Mouse (Mus musculus): ENCODE results near the gene Raet1e. TPM values are rescaled to one million over a fixed set of nuclear protein-coding genes. Genes with fewer than 3 reads are reported as not detected.
"Not testable (repeated sequence)": the region's sequence is repeated elsewhere in the genome, so short reads cannot be mapped to it uniquely, and the experiment has no call there.

Gene Raet1e
- total and polyA plus RNA-seq, 2 experiments, result 2.4 to 6.5 TPM

DNA sequence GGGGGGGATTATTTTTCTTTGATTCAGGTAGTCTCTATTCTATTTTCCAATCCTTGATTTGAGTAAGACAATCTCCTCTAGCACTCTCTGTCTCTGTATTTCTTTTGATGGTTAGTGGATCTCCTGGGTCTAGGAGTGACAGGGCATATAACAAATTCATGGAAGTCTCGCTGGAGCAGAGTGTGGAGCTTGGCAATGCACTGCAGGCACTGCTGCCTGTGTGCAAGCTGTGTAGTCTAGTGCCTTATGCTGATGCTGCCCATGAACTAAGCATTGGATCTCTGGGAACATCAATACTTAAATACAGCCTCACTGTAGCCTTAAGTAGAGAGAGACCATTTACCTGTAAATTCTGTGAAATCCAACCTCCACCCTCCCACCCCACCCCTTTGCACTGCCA is 48.1 kb downstream of the Raet1e start:
- not testable (repeated sequence) for H3K36me3 ChIP-seq (ENCODE audit: control insufficient read depth, insufficient read depth, low read length); H3K79me2 ChIP-seq (ENCODE audit: control insufficient read depth, insufficient read depth, low read length); H3K27ac ChIP-seq (replicated peaks; ENCODE audit: insufficient read depth, low read depth, low read length); H3K27me3 ChIP-seq (ENCODE audit: control insufficient read depth, insufficient read depth, low read length); H3K4me1 ChIP-seq (ENCODE audit: control insufficient read depth, insufficient read depth, low read length); H3K4me3 ChIP-seq (ENCODE audit: insufficient read depth, low read depth, low read length); H3K9ac ChIP-seq (ENCODE audit: low read depth, low read length); DNase-seq (ENCODE audit: extremely low read depth, low read depth, low spot score)
- 74% methylated on average over 1 of the region's 1 CpGs for WGBS

DNA sequence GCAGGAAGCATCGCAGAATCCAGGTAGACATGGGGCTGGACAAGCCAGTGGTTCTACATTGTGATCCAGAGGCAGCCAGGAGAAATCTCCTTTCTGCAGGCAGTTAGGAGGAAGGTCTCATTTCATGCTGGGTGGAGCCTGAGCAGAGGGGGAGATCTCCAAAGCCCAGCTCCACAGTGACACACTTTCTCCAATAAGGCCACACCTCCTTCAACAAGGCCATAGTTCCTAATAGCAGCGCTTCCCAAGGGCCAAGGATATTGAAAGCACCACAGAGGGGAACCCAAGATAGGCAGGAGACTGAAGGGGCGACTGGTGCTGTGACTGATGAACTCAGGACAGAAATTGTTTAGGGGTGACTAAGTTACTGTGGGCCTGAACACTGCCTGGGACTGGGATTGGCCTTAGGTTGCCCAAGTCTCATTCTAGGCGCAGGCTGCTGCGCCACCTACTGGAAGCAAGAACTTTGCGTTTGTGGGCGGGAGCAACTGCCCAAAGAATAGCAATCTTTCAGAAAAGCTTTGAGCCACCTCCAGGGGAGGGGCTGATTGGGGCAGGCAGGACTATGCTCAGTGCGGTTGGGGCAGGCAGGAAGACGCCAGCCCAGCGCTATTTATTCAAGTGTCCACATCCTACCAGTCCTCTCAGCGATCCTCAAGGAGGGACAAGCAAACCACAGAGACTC is 53.8 kb downstream of the Raet1e start:
- WGBS, result 3% methylated on average over 9 of the region's 11 CpGs
- H3K36me3 ChIP-seq (ENCODE audit: control insufficient read depth, insufficient read depth, low read length); H3K27ac ChIP-seq (replicated peaks; ENCODE audit: insufficient read depth, low read depth, low read length); H3K4me3 ChIP-seq (ENCODE audit: insufficient read depth, low read depth, low read length); H3K79me2 ChIP-seq (ENCODE audit: control insufficient read depth, insufficient read depth, low read length); DNase-seq (ENCODE audit: extremely low read depth, low read depth, low spot score); H3K27me3 ChIP-seq (ENCODE audit: control insufficient read depth, insufficient read depth, low read length); H3K4me1 ChIP-seq (ENCODE audit: control insufficient read depth, insufficient read depth, low read length); H3K9ac ChIP-seq (ENCODE audit: low read depth, low read length): not testable (repeated sequence)
- peak; percentile 56 for TF ChIP-seq CTCF (IDR thresholded peaks at IDR 0.05; ENCODE audit: low read depth, low read length)

DNA sequence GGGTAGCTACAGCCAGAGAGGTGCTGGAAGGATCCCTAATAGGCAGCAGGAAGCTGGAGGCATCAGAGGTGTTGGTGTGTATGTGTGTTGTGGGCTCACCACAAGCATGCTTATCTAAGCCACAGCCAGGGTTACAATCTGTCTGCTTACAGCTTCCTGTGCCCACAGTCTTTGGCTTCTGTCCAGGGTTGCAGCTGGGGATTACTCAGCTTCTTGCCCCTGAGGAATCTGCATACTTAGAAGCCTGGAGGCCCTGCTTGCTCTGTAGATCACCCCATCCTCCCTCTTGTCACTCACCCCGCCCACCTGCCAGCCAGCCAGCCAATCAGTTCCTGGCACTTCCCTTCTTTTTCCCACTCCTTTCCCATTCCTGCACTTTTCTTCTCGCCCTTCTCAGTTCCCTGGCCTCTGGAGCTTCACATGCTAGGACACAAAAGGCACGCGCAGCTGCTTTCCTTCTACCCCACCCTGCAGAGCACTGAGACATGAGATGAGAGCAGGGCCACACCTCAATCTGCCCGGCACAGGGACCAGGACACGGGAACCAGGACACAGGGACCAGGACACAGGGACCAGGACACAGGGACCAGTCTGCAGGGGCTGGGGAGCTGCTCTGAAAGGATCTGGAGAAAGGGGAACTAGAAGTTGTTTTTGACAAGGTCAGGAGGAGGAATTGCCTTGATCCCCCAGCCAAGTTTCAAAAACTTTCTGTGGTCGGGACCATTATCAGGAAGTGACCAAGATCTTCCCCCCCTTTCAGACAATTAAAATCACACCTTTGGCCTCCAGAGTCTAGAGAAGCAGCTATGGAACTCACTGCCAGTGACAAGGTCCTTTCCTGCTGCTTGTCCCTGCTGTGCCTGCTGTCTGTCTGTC is 65.3 kb downstream of the Raet1e start:
- not testable (repeated sequence) for DNase-seq (ENCODE audit: extremely low read depth, low read depth, low spot score); H3K79me2 ChIP-seq (ENCODE audit: control insufficient read depth, insufficient read depth, low read length); H3K9ac ChIP-seq (ENCODE audit: low read depth, low read length); H3K27me3 ChIP-seq (ENCODE audit: control insufficient read depth, insufficient read depth, low read length); H3K4me3 ChIP-seq (ENCODE audit: insufficient read depth, low read depth, low read length); H3K27ac ChIP-seq (replicated peaks; ENCODE audit: insufficient read depth, low read depth, low read length); H3K4me1 ChIP-seq (ENCODE audit: control insufficient read depth, insufficient read depth, low read length); H3K36me3 ChIP-seq (ENCODE audit: control insufficient read depth, insufficient read depth, low read length)
- WGBS, result no CpG with 5 or more reads among the region's 7 CpGs

DNA sequence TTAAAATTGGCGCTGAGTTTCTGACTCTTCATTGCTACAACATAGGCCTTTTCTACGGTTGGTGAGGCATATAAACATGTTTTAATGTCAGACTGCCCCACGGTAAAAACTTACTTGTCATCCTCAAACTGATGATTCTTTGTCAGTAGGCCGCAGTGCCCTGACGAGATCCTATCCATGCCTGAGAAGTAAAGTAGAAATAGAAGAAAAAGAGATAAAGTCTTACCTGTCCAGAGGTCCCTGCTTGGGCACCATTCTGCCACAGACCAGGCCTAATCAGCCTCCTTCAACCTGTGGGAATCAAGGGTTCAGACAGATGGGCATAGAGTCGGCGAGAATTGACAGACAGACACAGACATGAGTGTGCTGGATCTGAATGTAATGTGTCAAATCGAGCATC is 106.7 kb downstream of the Raet1e start:
- no peaks in the 10 kb centered on the region for H3K79me2 ChIP-seq (ENCODE audit: control insufficient read depth, insufficient read depth, low read length)
- no peaks in the 10 kb centered on the region for H3K36me3 ChIP-seq (ENCODE audit: control insufficient read depth, insufficient read depth, low read length)
- no peaks in the 10 kb centered on the region for H3K27me3 ChIP-seq (ENCODE audit: control insufficient read depth, insufficient read depth, low read length)
- no peak overlapping the region for H3K27ac ChIP-seq (replicated peaks; ENCODE audit: insufficient read depth, low read depth, low read length)
- TF ChIP-seq CTCF (IDR thresholded peaks at IDR 0.05; ENCODE audit: low read depth, low read length) (no peak), POLR2A (IDR thresholded peaks at IDR 0.05; ENCODE audit: extremely low read depth, insufficient read depth, low read length) (no peak)
- H3K4me1 ChIP-seq (ENCODE audit: control insufficient read depth, insufficient read depth, low read length), result no peaks in the 10 kb centered on the region
- WGBS, result 94% methylated on average over 8 of the region's 8 CpGs
- DNase-seq (ENCODE audit: extremely low read depth, low read depth, low spot score), result no peak
- H3K4me3 ChIP-seq (ENCODE audit: insufficient read depth, low read depth, low read length), result no peak overlapping the region
- H3K9ac ChIP-seq (ENCODE audit: low read depth, low read length), result no peak overlapping the region

DNA sequence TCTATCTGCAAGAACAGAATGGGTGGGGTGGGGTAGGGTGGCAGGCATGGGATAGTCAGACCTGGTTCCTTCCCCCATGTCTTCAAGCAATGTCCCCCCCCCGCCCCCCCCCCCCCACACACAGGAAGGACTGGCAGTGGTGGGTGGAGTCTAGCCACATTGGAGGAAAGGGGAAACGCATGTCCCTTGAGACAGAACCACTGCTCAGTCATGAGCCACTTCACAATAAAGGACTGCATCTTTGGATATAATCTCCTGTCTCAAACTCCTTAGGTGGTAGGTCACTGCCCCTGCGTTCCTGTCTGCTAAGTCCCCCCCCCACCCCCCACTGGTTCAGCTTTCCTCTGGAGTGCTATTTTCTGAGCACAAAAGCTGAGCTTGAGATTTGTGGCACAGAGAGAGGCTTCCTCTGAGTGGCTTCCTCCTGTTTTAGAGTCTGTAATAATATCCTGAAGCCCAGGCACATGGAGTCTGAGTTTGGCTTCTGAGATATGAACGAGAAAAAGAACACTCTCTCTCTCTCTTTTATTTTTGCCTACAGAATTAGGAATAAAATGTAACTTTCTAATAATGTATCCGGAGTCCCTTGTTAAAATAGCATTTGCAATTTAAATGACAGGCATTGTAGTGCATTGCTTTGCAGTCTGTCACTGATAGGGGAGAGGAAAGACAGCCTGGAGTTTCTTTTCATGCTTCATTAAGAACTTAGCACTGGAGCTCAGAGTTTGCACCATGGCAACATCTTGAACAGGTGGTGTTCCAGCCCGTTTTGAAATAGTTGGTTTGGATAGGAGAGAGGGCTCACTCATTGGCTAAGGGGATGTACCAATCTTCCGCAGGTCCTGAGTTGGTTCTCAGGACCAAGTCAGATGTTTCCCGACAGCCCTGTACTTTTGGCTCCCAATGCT is 112.8 kb downstream of the Raet1e start:
- not testable (repeated sequence) for DNase-seq (ENCODE audit: extremely low read depth, low read depth, low spot score); H3K27ac ChIP-seq (replicated peaks; ENCODE audit: insufficient read depth, low read depth, low read length); H3K9ac ChIP-seq (ENCODE audit: low read depth, low read length); H3K27me3 ChIP-seq (ENCODE audit: control insufficient read depth, insufficient read depth, low read length); H3K4me3 ChIP-seq (ENCODE audit: insufficient read depth, low read depth, low read length); H3K4me1 ChIP-seq (ENCODE audit: control insufficient read depth, insufficient read depth, low read length); H3K79me2 ChIP-seq (ENCODE audit: control insufficient read depth, insufficient read depth, low read length); H3K36me3 ChIP-seq (ENCODE audit: control insufficient read depth, insufficient read depth, low read length)
- 47% methylated on average over 8 of the region's 8 CpGs for WGBS

DNA sequence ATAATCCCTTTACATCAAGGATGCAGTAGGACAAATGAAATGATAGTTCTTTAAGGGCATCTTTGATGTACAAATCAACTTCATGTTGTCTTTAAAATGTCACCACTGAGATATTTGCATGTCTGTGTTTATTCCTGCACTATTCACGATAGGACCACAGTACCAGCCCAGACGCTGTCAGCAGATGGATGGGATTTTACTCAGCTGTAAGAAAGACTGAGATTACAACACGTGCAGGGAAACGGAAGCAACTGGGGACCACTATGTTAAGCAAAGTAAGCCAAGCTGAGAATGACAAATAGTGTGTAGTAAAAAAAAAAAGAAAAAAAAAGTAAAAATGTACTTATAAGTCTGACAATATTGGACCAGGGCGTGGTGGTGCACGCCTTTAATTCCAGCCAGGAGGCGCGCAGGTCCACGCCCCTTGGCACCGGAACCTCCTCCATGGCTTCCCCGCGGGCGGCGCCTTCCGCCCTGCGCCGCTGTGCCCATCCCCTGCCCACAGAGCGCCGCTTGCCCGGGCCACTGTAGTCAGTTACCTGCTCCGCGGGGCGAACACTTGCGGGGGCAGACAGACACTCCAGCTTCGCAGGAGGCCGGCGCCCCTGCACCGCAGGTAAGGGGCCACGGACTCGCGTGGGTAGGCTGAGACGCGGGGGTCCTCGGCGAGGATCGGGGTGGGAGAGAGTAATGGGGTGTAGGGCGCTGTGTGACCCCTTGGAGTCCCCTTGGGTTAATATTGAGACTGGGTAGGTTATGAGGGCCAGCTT is 114.7 kb downstream of the Raet1e start:
- Histone ChIP-seq H3K9ac (ENCODE audit: low read depth, low read length) (0 out of 2 replicates have a peak overlapping the region, but pooled peaks have one; percentile 17), H3K4me3 (ENCODE audit: insufficient read depth, low read depth, low read length) (peak overlapping the region; percentile 43; the same call in 1 of the 2 replicates)
- peak; percentile 5 for DNase-seq (ENCODE audit: extremely low read depth, low read depth, low spot score)
- H3K4me1 ChIP-seq (ENCODE audit: control insufficient read depth, insufficient read depth, low read length); H3K27me3 ChIP-seq (ENCODE audit: control insufficient read depth, insufficient read depth, low read length); H3K27ac ChIP-seq (replicated peaks; ENCODE audit: insufficient read depth, low read depth, low read length); H3K36me3 ChIP-seq (ENCODE audit: control insufficient read depth, insufficient read depth, low read length); H3K79me2 ChIP-seq (ENCODE audit: control insufficient read depth, insufficient read depth, low read length): not testable (repeated sequence)
- 6% methylated on average over 37 of the region's 37 CpGs for WGBS

All from liver, adult 2 months (tissue).